Mouse (Mus musculus) liver, embryonic 12.5 days (tissue): Measurements from ENCODE around the gene Krt72. TPM values are rescaled to one million over a fixed set of nuclear protein-coding genes. Genes with fewer than 3 reads are reported as not detected.

Source experiments
- ATAC-seq: fragments of 200-750 bp; cut with Nextera tagmentation; 2 replicates; pipeline ENCODE4 v1.8.0; 2017; ENCODE audit warnings: moderate number of reproducible peaks, mild to moderate bottlenecking, moderate library complexity
- H3K27ac ChIP-seq: fragments of 300-500 bp; sonication (generic); 2 replicates; pipeline ENCODE4 v1.5.1; 2016; ENCODE audit warnings: mild to moderate bottlenecking
- H3K27me3 ChIP-seq: fragments of 300-500 bp; sonication (generic); replicated peaks from 2 replicates; pipeline ENCODE4 v1.6.1; 2016; ENCODE audit warnings: mild to moderate bottlenecking, moderate library complexity
- H3K36me3 ChIP-seq: fragments of 300-500 bp; sonication (generic); 2 replicates; pipeline ENCODE4 v1.6.1; 2016; ENCODE audit warnings: mild to moderate bottlenecking, moderate library complexity
- H3K4me1 ChIP-seq: fragments of 300-500 bp; sonication (generic); 2 replicates; pipeline ENCODE4 v1.6.1; 2016
- H3K4me2 ChIP-seq: fragments of 300-500 bp; sonication (generic); 2 replicates; pipeline ENCODE4 v1.6.1; 2016; ENCODE audit warnings: mild to moderate bottlenecking, moderate library complexity
- H3K4me3 ChIP-seq: fragments of 300-500 bp; sonication (generic); 2 replicates; pipeline ENCODE4 v1.5.1; 2016; ENCODE audit warnings: mild to moderate bottlenecking, moderate library complexity
- H3K9ac ChIP-seq: fragments of 300-500 bp; sonication (generic); 2 replicates; pipeline ENCODE4 v1.6.1; 2016; ENCODE audit warnings: mild to moderate bottlenecking, moderate library complexity
- H3K9me3 ChIP-seq: fragments of 300-500 bp; sonication (generic); replicated peaks from 2 replicates; pipeline ENCODE4 v1.6.1; 2016; ENCODE audit warnings: mild to moderate bottlenecking, moderate library complexity
- WGBS: fragments of 180-500 bp; shearing (Covaris S2); methylation state at CpG from one replicate; pipeline ENCODE4 v1.1.7; 2016; ENCODE audit not compliant: insufficient replicate concordance; 5-methylcytosine and 5-hydroxymethylcytosine counted together
- polyA plus RNA-seq: library from polyadenylated mRNA; unstranded; fragments of >200 nt; fragmentation: Nextera tagmentation; extraction: Ambion mirVana; gene quantifications from 2 replicates; pipeline ENCODE4 v1.2.1, GENCODE M21; 2016

Gene Krt72
- polyA plus RNA-seq = not detected in 2 replicates

GRCm38 (mm10) chr15:101786360-101786759, at the start of gene Krt72:
Gene Krt72 (minus strand): TSS chr15:101786460.
- ATAC-seq = no peak
- no peak within 1 kb of the TSS for H3K9ac ChIP-seq
- no peak within 1 kb of the TSS for H3K4me3 ChIP-seq
- no peak within 1 kb of the TSS for H3K27ac ChIP-seq
- no peaks in the 10 kb centered on the region for H3K4me1 ChIP-seq
- H3K36me3 ChIP-seq = no peaks in the 10 kb centered on the region
- WGBS = 69% methylated on average over 18 of the region's 18 CpGs
- 0 out of 2 replicates have a peak, but pooled peaks cover 17% of the 10 kb centered on the region for H3K27me3 ChIP-seq
- H3K4me2 ChIP-seq = no peak within 1 kb of the TSS
- no peaks in the 10 kb centered on the region for H3K9me3 ChIP-seq

- H3K4me2 ChIP-seq = no peak overlapping the region
- no peak overlapping the region for H3K4me3 ChIP-seq
- H3K36me3 ChIP-seq = no peaks in the 10 kb centered on the region
- no peaks in the 10 kb centered on the region for H3K9me3 ChIP-seq
- H3K4me1 ChIP-seq = no peaks in the 10 kb centered on the region
- 55% methylated on average over 5 of the region's 5 CpGs for WGBS
- no peak overlapping the region for H3K27ac ChIP-seq
- ATAC-seq = no peak
- H3K9ac ChIP-seq = no peak overlapping the region
- H3K27me3 ChIP-seq = no peaks in the 10 kb centered on the region
These were observed 48.6 kb upstream of the Krt72 start for GRCm38 (mm10) chr15:101834784-101835328.

- Histone ChIP-seq H3K9ac (no peak overlapping the region), H3K36me3 (no peaks in the 10 kb centered on the region), H3K4me3 (no peak overlapping the region), H3K4me2 (no peak overlapping the region), H3K4me1 (no peaks in the 10 kb centered on the region), H3K27ac (no peak overlapping the region), H3K27me3 (no peaks in the 10 kb centered on the region), H3K9me3 (no peaks in the 10 kb centered on the region)
- ATAC-seq = no peak
- 28% methylated on average over 6 of the region's 6 CpGs for WGBS
These were observed 46.9 kb upstream of the Krt72 start for GRCm38 (mm10) chr15:101833131-101833530.

GRCm38 (mm10) chr15:101829441-101829840, 43.2 kb upstream of the Krt72 start:
- no peak overlapping the region for H3K4me3 ChIP-seq
- H3K4me1 ChIP-seq = no peaks in the 10 kb centered on the region
- H3K36me3 ChIP-seq = no peaks in the 10 kb centered on the region
- no peak for ATAC-seq
- no peaks in the 10 kb centered on the region; the same call in 1 of the 2 replicates for H3K27me3 ChIP-seq
- H3K27ac ChIP-seq = no peak overlapping the region
- 49% methylated on average over 5 of the region's 5 CpGs for WGBS
- no peak overlapping the region for H3K9ac ChIP-seq
- H3K4me2 ChIP-seq = no peak overlapping the region
- H3K9me3 ChIP-seq = no peaks in the 10 kb centered on the region

- Histone ChIP-seq H3K4me2 (no peak overlapping the region), H3K27me3 (peaks cover 9% of the 10 kb centered on the region; the same call in 1 of the 2 replicates), H3K27ac (no peak overlapping the region), H3K4me1 (no peaks in the 10 kb centered on the region), H3K4me3 (no peak overlapping the region), H3K9me3 (no peaks in the 10 kb centered on the region), H3K9ac (no peak overlapping the region), H3K36me3 (no peaks in the 10 kb centered on the region)
- 29% methylated on average over 3 of the region's 3 CpGs for WGBS
- no peak for ATAC-seq
These were observed 35.5 kb upstream of the Krt72 start for GRCm38 (mm10) chr15:101821786-101822185.

- ATAC-seq = no peak
- Histone ChIP-seq H3K4me2 (no peak within 1 kb of the TSS), H3K36me3 (no peaks in the 10 kb centered on the region), H3K9me3 (no peaks in the 10 kb centered on the region), H3K27me3 (peaks cover 12% of the 10 kb centered on the region; the same call in 1 of the 2 replicates), H3K4me1 (no peaks in the 10 kb centered on the region), H3K27ac (no peak within 1 kb of the TSS), H3K4me3 (no peak within 1 kb of the TSS), H3K9ac (no peak within 1 kb of the TSS)
- WGBS = 59% methylated on average over 16 of the region's 16 CpGs
These were observed 31.6 kb upstream of the Krt72 start, which contains the start of gene Krt2 for GRCm38 (mm10) chr15:101817875-101818274. Gene Krt2 (minus strand): TSS chr15:101818169.

- Histone ChIP-seq H3K4me1 (no peaks in the 10 kb centered on the region), H3K4me2 (no peak overlapping the region), H3K27me3 (peaks cover 4% of the 10 kb centered on the region; the same call in 1 of the 2 replicates), H3K9me3 (no peaks in the 10 kb centered on the region), H3K9ac (no peak overlapping the region), H3K27ac (no peak overlapping the region), H3K36me3 (no peaks in the 10 kb centered on the region), H3K4me3 (no peak overlapping the region)
- WGBS = 60% methylated on average over 11 of the region's 11 CpGs
- no peak for ATAC-seq
These were observed 17.0 kb upstream of the Krt72 start for GRCm38 (mm10) chr15:101803052-101803822.

GRCm38 (mm10) chr15:101802296-101802835, 16.1 kb upstream of the Krt72 start, which contains the start of gene Krt73:
Gene Krt73 (minus strand): TSS chr15:101802346.
- Histone ChIP-seq H3K4me3 (no peak within 1 kb of the TSS), H3K27me3 (peaks cover 4% of the 10 kb centered on the region; the same call in 1 of the 2 replicates), H3K36me3 (no peaks in the 10 kb centered on the region), H3K4me1 (no peaks in the 10 kb centered on the region), H3K9ac (no peak within 1 kb of the TSS), H3K9me3 (no peaks in the 10 kb centered on the region), H3K4me2 (no peak within 1 kb of the TSS), H3K27ac (no peak within 1 kb of the TSS)
- no peak for ATAC-seq
- WGBS = 50% methylated on average over 6 of the region's 6 CpGs

GRCm38 (mm10) chr15:101790867-101791266, 4.6 kb upstream of the Krt72 start:
- H3K9me3 ChIP-seq = no peaks in the 10 kb centered on the region
- WGBS = 15% methylated on average over 3 of the region's 3 CpGs
- no peaks in the 10 kb centered on the region for H3K4me1 ChIP-seq
- no peaks in the 10 kb centered on the region for H3K36me3 ChIP-seq
- H3K4me3 ChIP-seq = no peak overlapping the region
- no peak overlapping the region for H3K27ac ChIP-seq
- H3K9ac ChIP-seq = no peak overlapping the region
- no peak for ATAC-seq
- H3K27me3 ChIP-seq = 0 out of 2 replicates have a peak, but pooled peaks cover 17% of the 10 kb centered on the region
- H3K4me2 ChIP-seq = no peak overlapping the region

GRCm38 (mm10) chr15:101773420-101773819, 12.8 kb downstream of the Krt72 start:
- Histone ChIP-seq H3K4me2 (no peak overlapping the region), H3K9me3 (no peaks in the 10 kb centered on the region), H3K9ac (no peak overlapping the region), H3K4me1 (no peaks in the 10 kb centered on the region), H3K4me3 (no peak overlapping the region), H3K36me3 (no peaks in the 10 kb centered on the region), H3K27me3 (peaks cover 18% of the 10 kb centered on the region), H3K27ac (no peak overlapping the region)
- ATAC-seq = no peak
- 73% methylated on average over 10 of the region's 10 CpGs for WGBS

- Histone ChIP-seq H3K4me2 (no peak overlapping the region), H3K9me3 (no peaks in the 10 kb centered on the region), H3K27ac (no peak overlapping the region), H3K36me3 (no peaks in the 10 kb centered on the region), H3K9ac (no peak overlapping the region), H3K4me3 (no peak overlapping the region), H3K4me1 (no peaks in the 10 kb centered on the region), H3K27me3 (peaks cover 12% of the 10 kb centered on the region; the same call in 1 of the 2 replicates)
- 4% methylated on average over 5 of the region's 5 CpGs for WGBS
- 0 out of 2 replicates have a peak, but pooled peaks have one; percentile 32 for ATAC-seq
These were observed 13.6 kb downstream of the Krt72 start for GRCm38 (mm10) chr15:101772711-101773081.

- no peaks in the 10 kb centered on the region for H3K4me1 ChIP-seq
- peaks cover 12% of the 10 kb centered on the region; the same call in 1 of the 2 replicates for H3K27me3 ChIP-seq
- H3K4me2 ChIP-seq = no peak overlapping the region
- H3K36me3 ChIP-seq = no peaks in the 10 kb centered on the region
- WGBS = 50% methylated on average over 5 of the region's 5 CpGs
- H3K4me3 ChIP-seq = no peak overlapping the region
- H3K9me3 ChIP-seq = no peaks in the 10 kb centered on the region
- ATAC-seq = no peak
- H3K9ac ChIP-seq = no peak overlapping the region
- H3K27ac ChIP-seq = no peak overlapping the region
These were observed 14.1 kb downstream of the Krt72 start for GRCm38 (mm10) chr15:101772080-101772710.
